Mouse (Mus musculus) right cerebral cortex, postnatal 36 days (tissue): Measurements from ENCODE around the gene Lsamp.

Source experiments
- DNase-seq, 2 experiments: peaks; one replicate each; pipeline ENCODE4 v3.0.0; 2022; ENCODE audit warnings: low spot score in 2 of 2, mixed read lengths in 1 of 2

Lsamp gene

GRCm38 (mm10) chr16:40656871-40657270 lies 672.7 kb downstream of the Lsamp start:
- no peak for DNase-seq

- no peak for DNase-seq
Observed at GRCm38 (mm10) chr16:40685531-40685930, 701.4 kb downstream of the Lsamp start.

- peak in 1 of 2 experiments; percentile 1 for DNase-seq
Observed at GRCm38 (mm10) chr16:40692292-40692691, 708.1 kb downstream of the Lsamp start.

- DNase-seq = no peak
Observed at GRCm38 (mm10) chr16:40697253-40697652, 713.1 kb downstream of the Lsamp start.

- DNase-seq = no peak
Observed at GRCm38 (mm10) chr16:40708558-40708957, 724.4 kb downstream of the Lsamp start.

GRCm38 (mm10) chr16:40709574-40709973 lies 725.4 kb downstream of the Lsamp start:
- DNase-seq = no peak

GRCm38 (mm10) chr16:40710068-40710467 lies 725.9 kb downstream of the Lsamp start:
- DNase-seq = no peak

- no peak for DNase-seq
Observed at GRCm38 (mm10) chr16:40710491-40710890, 726.3 kb downstream of the Lsamp start.

GRCm38 (mm10) chr16:40713725-40714124 lies 729.6 kb downstream of the Lsamp start:
- DNase-seq = no peak

- peak; percentile 23 to 40 for DNase-seq
Observed at GRCm38 (mm10) chr16:40739015-40739414, 754.9 kb downstream of the Lsamp start.

GRCm38 (mm10) chr16:40739771-40740170 lies 755.6 kb downstream of the Lsamp start:
- no peak for DNase-seq

GRCm38 (mm10) chr16:40740273-40740672 lies 756.1 kb downstream of the Lsamp start:
- no peak for DNase-seq

- no peak for DNase-seq
Observed at GRCm38 (mm10) chr16:40827191-40827590, 843.0 kb downstream of the Lsamp start.

GRCm38 (mm10) chr16:40831536-40831935 lies 847.4 kb downstream of the Lsamp start:
- DNase-seq = no peak

- DNase-seq = no peak
Observed at GRCm38 (mm10) chr16:40841765-40842164, 857.6 kb downstream of the Lsamp start.

- no peak for DNase-seq
Observed at GRCm38 (mm10) chr16:40866733-40867132, 882.6 kb downstream of the Lsamp start.

- peak in 1 of 2 experiments; percentile 7 for DNase-seq
Observed at GRCm38 (mm10) chr16:40878301-40878700, 894.1 kb downstream of the Lsamp start.

- no peak for DNase-seq
Observed at GRCm38 (mm10) chr16:40881942-40882341, 897.8 kb downstream of the Lsamp start.

GRCm38 (mm10) chr16:40891338-40891737 lies 907.2 kb downstream of the Lsamp start:
- DNase-seq = no peak

GRCm38 (mm10) chr16:40897768-40898327 lies 913.7 kb downstream of the Lsamp start:
- no peak for DNase-seq

GRCm38 (mm10) chr16:40907892-40908291 lies 923.7 kb downstream of the Lsamp start:
- no peak for DNase-seq

GRCm38 (mm10) chr16:40914141-40914540 lies 930.0 kb downstream of the Lsamp start:
- no peak for DNase-seq

- DNase-seq = no peak
Observed at GRCm38 (mm10) chr16:40930596-40930995, 946.4 kb downstream of the Lsamp start.

GRCm38 (mm10) chr16:40942266-40942665 lies 958.1 kb downstream of the Lsamp start:
- no peak for DNase-seq
